Mouse (Mus musculus) liver, embryonic 11.5 days (tissue): ENCODE measurements around the gene 4933415A04Rik. TPM values are rescaled to one million over a fixed set of nuclear protein-coding genes. Genes with fewer than 3 reads are reported as not detected.

Experiments
- ATAC-seq: fragments of 200-750 bp; cut with Nextera tagmentation; replicated peaks from 2 replicates; pipeline ENCODE4 v1.8.0; 2017; ENCODE audit warnings: moderate number of reproducible peaks, mild to moderate bottlenecking, moderate TSS enrichment, moderate library complexity; ENCODE audit not compliant: low FRiP score
- DNase-seq: peaks from one replicate; pipeline ENCODE4 v3.0.0-alpha.2; 2017; ENCODE audit warnings: low spot score
- H3K27ac ChIP-seq: fragments of 300-500 bp; sonication (generic); 2 replicates; pipeline ENCODE4 v1.5.1; 2014; ENCODE audit warnings: mild to moderate bottlenecking, low read depth, low read length, control low read depth
- H3K27me3 ChIP-seq: fragments of 300-500 bp; sonication (generic); replicated peaks from 2 replicates; pipeline ENCODE4 v1.6.1; 2014; ENCODE audit warnings: low read length, mixed read lengths; ENCODE audit not compliant: control insufficient read depth, insufficient read depth
- H3K36me3 ChIP-seq: fragments of 300-500 bp; sonication (generic); 2 replicates; pipeline ENCODE4 v1.6.1; 2014; ENCODE audit warnings: mild to moderate bottlenecking, low read length, moderate library complexity, mixed read lengths; ENCODE audit not compliant: control insufficient read depth, insufficient read depth
- H3K4me1 ChIP-seq: fragments of 300-500 bp; sonication (generic); replicated peaks from 2 replicates; pipeline ENCODE4 v1.6.1; 2014; ENCODE audit warnings: low read length, mixed read lengths; ENCODE audit not compliant: control insufficient read depth, insufficient read depth
- H3K4me2 ChIP-seq: fragments of 300-500 bp; sonication (generic); 2 replicates; pipeline ENCODE4 v1.6.1; 2014; ENCODE audit warnings: mild to moderate bottlenecking, control low read depth, moderate library complexity
- H3K4me3 ChIP-seq: fragments of 300-500 bp; sonication (generic); 2 replicates; pipeline ENCODE4 v1.5.1; 2014; ENCODE audit warnings: low read depth, low read length, control low read depth
- H3K9ac ChIP-seq: fragments of 300-500 bp; sonication (generic); 2 replicates; pipeline ENCODE4 v1.6.1; 2014; ENCODE audit warnings: low read depth, low read length, control low read depth
- H3K9me3 ChIP-seq: fragments of 300-500 bp; sonication (generic); 2 replicates; pipeline ENCODE4 v1.6.1; 2016; ENCODE audit warnings: low read length, inconsistent platforms, mixed read lengths; ENCODE audit not compliant: control insufficient read depth
- WGBS: fragments of 180-500 bp; shearing (Covaris S2); extraction: QIAGEN DNeasy Blood & Tissue Kit; methylation state at CpG from one replicate; pipeline ENCODE4 v1.1.7; 2014; 5-methylcytosine and 5-hydroxymethylcytosine counted together
- polyA plus RNA-seq: library from polyadenylated mRNA; unstranded; fragments of >200 nt; fragmentation: Nextera tagmentation; extraction: Ambion mirVana; gene quantifications from 2 replicates; pipeline ENCODE4 v1.2.1, GENCODE M21; 2014

The 4933415A04Rik gene
- polyA plus RNA-seq, 1 experiment from 2014 or later = 2.7 TPM

DNA sequence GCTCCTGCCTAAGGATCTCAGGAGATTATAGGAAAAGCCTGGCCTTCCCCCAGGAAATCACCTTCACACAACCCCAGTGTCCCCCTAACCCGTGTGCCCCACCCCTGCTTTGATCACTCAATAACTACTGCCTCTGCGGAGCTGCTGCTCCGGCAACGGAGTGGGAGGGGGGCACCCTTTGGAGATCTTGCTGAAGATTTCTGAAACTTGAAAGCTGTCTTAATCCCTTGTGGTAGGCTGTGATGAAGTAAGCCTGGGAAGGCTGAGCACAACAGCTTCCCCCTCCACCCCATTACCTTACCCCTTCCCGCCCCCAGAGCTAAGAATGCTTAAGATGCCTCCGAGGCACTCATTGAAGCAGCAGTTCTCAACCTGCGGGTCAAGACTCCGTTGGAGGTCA is 21.0 kb upstream of the 4933415A04Rik start:
- H3K27me3 ChIP-seq = no peaks in the 10 kb centered on the region
- WGBS = 28% methylated on average over 8 of the region's 8 CpGs
- ATAC-seq (no peak), DNase-seq (no peak)
- no peak overlapping the region for H3K9ac ChIP-seq
- no peak overlapping the region for H3K4me3 ChIP-seq
- H3K36me3 ChIP-seq = no peaks in the 10 kb centered on the region
- H3K4me1 ChIP-seq = peaks cover 6% of the 10 kb centered on the region
- no peak overlapping the region for H3K27ac ChIP-seq
- no peaks in the 10 kb centered on the region for H3K9me3 ChIP-seq
- H3K4me2 ChIP-seq = no peak overlapping the region

DNA sequence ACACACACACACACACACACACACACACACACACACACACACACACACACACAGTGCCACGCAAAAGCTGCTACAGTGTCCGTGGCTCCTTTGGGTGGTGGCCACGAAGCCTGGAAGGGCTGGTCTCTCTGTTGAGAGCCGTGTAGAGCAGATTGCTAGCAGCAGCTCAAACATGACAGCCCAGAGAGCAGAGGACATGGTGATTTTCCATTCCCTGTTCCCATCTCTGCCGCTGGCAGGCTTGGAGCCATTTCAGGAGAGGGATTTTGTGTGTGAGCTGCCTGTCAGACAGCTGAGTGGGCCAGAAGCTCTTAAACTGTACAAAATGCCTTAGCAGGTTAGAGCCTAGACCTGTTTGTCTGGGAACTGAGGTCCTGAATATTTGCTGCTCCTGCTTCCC is 20.1 kb upstream of the 4933415A04Rik start:
- H3K36me3 ChIP-seq = no peaks in the 10 kb centered on the region
- WGBS = 75% methylated on average over 5 of the region's 5 CpGs
- no peak overlapping the region for H3K4me3 ChIP-seq
- no peak for DNase-seq
- no peaks in the 10 kb centered on the region for H3K9me3 ChIP-seq
- ATAC-seq = no peak
- no peaks in the 10 kb centered on the region for H3K27me3 ChIP-seq
- H3K9ac ChIP-seq = no peak overlapping the region
- no peak overlapping the region for H3K27ac ChIP-seq
- no peak overlapping the region for H3K4me2 ChIP-seq
- peaks cover 6% of the 10 kb centered on the region for H3K4me1 ChIP-seq

DNA sequence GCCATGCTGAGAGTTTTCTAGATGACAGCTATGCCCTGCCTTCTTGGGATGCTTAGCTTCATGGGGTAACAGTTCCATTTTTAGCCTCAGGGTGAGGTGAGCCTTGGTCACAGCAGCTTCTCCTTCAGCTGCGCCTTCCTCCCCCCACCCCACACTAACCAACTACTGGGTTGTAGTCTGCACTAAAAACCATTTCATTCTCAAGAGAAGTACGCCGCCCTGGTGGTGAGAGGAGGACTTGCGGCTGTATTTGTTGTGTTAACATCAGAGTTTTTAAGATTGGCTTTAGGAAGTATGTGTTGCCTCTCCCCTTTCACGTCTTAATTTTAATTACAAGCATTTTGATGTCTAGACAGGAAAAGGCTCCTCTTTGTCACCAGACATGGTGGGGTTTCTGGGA is 18.6 kb upstream of the 4933415A04Rik start:
- ATAC-seq (no peak), DNase-seq (no peak)
- no peak overlapping the region for H3K27ac ChIP-seq
- H3K9ac ChIP-seq = no peak overlapping the region
- no peaks in the 10 kb centered on the region for H3K9me3 ChIP-seq
- H3K27me3 ChIP-seq = no peaks in the 10 kb centered on the region
- 40% methylated on average over 5 of the region's 5 CpGs for WGBS
- no peak overlapping the region for H3K4me2 ChIP-seq
- no peak overlapping the region for H3K4me3 ChIP-seq
- no peaks in the 10 kb centered on the region for H3K36me3 ChIP-seq
- H3K4me1 ChIP-seq = peaks cover 6% of the 10 kb centered on the region

DNA sequence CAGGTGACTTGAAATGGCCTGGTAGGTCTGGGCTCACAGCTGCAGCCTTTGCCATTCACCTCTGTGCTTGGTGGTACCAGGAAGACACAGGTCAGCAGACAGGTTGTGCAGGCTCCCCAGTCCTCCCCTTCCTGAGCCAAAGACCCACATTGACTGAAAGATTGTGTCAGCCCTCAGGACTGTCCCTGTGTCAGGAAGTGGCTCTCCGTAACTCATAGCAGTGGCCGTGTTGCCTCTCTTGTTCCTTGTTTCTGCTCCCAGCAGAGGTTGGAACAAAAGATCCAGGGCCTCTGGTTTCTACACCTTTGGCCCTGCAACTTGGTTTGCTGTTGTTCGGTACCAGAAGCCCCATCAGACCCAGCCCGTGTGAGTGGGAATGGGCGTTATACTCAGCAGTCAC is 17.7 kb upstream of the 4933415A04Rik start:
- WGBS = 61% methylated on average over 5 of the region's 5 CpGs
- no peak for ATAC-seq

DNA sequence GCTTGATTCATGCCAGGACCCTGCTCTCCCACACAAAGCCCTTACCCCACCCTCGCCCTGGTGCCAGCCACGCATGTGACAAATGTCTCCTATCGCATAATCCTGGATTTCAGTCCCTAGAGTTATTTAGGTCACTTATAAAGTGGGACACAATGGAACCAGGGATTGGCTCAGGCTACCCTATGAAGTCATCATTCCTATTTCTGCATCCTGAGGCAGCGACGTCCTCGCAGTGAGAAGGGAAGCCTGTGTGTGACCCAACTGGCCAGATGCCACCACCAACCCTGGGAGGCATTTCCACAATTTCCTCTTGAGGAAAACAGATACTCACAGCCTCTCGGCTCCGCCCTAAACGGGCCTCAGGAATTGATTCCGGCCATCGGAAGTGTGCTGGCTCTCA is 17.2 kb upstream of the 4933415A04Rik start:
- ATAC-seq (peak; percentile 40), DNase-seq (no peak)
- Histone ChIP-seq H3K4me1 (peaks cover 7% of the 10 kb centered on the region; the same call in 1 of the 2 replicates), H3K9ac (no peak overlapping the region), H3K4me2 (no peak overlapping the region), H3K27ac (peak overlapping the region; percentile 49; the same call in 1 of the 2 replicates), H3K36me3 (no peaks in the 10 kb centered on the region), H3K9me3 (no peaks in the 10 kb centered on the region), H3K4me3 (no peak overlapping the region), H3K27me3 (no peaks in the 10 kb centered on the region)
- WGBS = 56% methylated on average over 11 of the region's 11 CpGs

More for the DNA sequence above, 17.7 kb upstream of the 4933415A04Rik start:
- H3K27me3 ChIP-seq = no peaks in the 10 kb centered on the region
- H3K4me1 ChIP-seq = peaks cover 6% of the 10 kb centered on the region; the same call in 1 of the 2 replicates
- no peak overlapping the region for H3K4me3 ChIP-seq
- no peak overlapping the region for H3K4me2 ChIP-seq
- DNase-seq = no peak
- peak overlapping the region; percentile 49; the same call in 1 of the 2 replicates for H3K27ac ChIP-seq
- 0 out of 2 replicates have a peak overlapping the region, but pooled peaks have one; percentile 5 for H3K9ac ChIP-seq
- H3K9me3 ChIP-seq = no peaks in the 10 kb centered on the region
- H3K36me3 ChIP-seq = no peaks in the 10 kb centered on the region

DNA sequence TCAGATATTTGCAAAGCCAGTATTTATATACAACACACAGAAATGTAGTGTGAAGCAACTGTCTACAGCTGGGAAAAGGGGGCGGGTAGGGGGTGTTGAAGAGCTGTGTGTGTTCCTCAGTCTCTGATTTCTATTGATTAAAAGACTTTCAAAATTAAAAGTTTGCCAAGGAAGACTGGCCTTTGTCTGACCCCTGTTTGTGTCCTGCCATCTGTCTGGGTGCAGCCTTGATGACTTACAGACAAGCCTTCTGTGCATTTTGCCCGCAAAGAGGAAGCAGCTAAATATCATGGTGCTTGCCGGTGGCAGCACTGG is 11.8 kb upstream of the 4933415A04Rik start:
- DNase-seq (no peak), ATAC-seq (no peak)
- no peak overlapping the region for H3K4me2 ChIP-seq
- H3K27ac ChIP-seq = peak overlapping the region; percentile 17; the same call in 1 of the 2 replicates
- H3K4me3 ChIP-seq = no peak overlapping the region
- H3K4me1 ChIP-seq = peaks cover 14% of the 10 kb centered on the region
- H3K36me3 ChIP-seq = no peaks in the 10 kb centered on the region
- H3K27me3 ChIP-seq = no peaks in the 10 kb centered on the region
- 24% methylated on average over 3 of the region's 3 CpGs for WGBS
- no peaks in the 10 kb centered on the region for H3K9me3 ChIP-seq
- H3K9ac ChIP-seq = no peak overlapping the region

DNA sequence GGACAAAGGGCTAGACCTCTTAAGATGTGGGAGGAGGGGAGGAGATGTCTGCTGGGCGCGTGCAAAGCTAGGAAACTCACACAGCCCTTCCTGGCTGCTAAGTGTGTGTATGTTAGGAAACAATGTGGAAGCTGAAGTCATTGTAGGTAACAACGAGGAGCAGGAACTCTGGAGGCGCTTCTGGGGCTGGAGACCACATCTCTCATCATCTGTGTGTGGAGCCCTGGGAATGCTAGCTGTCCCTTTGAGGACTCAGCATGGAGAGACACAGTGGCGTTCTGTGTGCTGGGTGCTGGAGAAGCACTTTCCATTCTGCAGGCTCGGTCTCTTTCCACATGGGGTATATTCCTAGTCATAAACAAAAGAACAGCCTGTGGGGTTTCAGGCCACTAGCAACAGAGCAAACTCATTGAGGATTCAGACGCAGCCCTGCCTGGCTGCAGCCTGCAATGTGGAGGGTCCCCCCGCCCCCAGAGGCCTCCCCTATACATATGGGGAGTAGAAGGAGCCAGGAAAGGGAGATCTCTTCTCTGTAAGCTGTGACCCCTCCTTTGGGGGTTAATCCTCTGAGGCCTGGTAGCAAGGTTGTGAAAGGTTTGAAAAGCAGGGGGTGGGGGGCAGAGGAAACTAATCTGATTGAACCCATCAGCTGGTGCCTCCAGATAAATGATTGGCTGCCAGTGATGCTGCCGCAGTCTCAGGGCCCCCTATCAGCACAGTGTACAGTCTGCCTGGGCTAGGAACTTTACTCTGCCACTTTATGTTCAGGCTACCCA is 11.3 kb upstream of the 4933415A04Rik start:
- no peak for DNase-seq
- Histone ChIP-seq H3K4me1 (peaks cover 14% of the 10 kb centered on the region), H3K9ac (no peak overlapping the region), H3K27ac (peak overlapping the region; percentile 17), H3K4me2 (peak overlapping the region; percentile 3; the same call in 1 of the 2 replicates), H3K27me3 (no peaks in the 10 kb centered on the region), H3K4me3 (no peak overlapping the region), H3K9me3 (no peaks in the 10 kb centered on the region), H3K36me3 (no peaks in the 10 kb centered on the region)
- peak; percentile 58 for ATAC-seq
- 12% methylated on average over 9 of the region's 9 CpGs for WGBS

DNA sequence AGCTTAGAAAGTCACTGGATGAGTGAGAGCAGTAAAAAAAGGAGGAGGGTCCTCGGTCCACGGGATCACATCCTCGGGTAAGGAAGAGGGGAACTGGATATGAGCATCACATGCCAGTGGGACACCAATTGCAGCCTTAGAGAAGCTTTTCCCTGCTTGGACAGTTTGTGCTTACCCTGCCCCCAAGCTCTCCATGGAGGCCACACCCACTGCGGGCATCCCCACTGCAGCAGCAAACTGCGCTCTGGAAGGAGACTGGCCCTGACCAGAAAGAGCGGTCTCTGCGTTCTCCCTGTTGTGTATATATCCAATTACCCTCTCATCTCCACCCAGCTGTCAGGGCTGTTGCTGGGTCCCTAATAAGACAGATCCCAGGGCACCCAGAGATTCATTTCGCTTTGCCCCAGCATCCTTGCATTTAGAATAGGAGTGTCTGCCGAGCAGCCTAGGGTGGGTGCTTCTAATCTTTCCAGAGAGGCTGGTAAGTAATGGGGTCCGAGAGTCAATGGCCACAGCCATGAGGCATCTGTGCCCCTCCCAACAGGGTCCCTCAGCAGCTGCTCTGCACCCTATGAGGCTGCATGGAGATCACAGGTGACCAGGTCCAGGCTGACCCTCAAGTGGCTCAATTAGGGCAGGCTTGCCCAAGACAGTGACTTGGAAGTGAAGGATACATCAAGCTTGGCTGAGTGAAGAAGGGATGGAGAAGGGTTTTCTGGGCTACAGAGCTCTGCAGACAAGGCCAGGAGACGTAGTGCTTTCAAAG is 8.9 kb upstream of the 4933415A04Rik start:
- Histone ChIP-seq H3K4me3 (no peak overlapping the region), H3K4me1 (peaks cover 14% of the 10 kb centered on the region), H3K27me3 (no peaks in the 10 kb centered on the region), H3K4me2 (no peak overlapping the region), H3K27ac (no peak overlapping the region), H3K36me3 (peaks cover 2% of the 10 kb centered on the region; the same call in 1 of the 2 replicates), H3K9me3 (no peaks in the 10 kb centered on the region), H3K9ac (no peak overlapping the region)
- ATAC-seq = 0 out of 2 replicates have a peak, but pooled peaks have one; percentile 27
- DNase-seq = no peak
- WGBS = 67% methylated on average over 11 of the region's 11 CpGs
